Mouse (Mus musculus) MEL (cell line): Measurements from ENCODE around the gene Tjp2.
A peak's percentile ranks its signal among the peaks of the same experiment; 100 is the strongest.

Source experiments
- BHLHE40 ChIP-seq: IDR thresholded peaks from 2 replicates; pipeline ENCODE4 v1.6.1; 2012; ENCODE audit warnings: low read depth, mild to moderate bottlenecking, inconsistent platforms, low read length, improper control_type of control experiment, borderline replicate concordance
- CTCF ChIP-seq, 3 experiments: IDR thresholded peaks in 2 of 3; conservative IDR thresholded peaks in 1 of 3; 2 replicates each; pipeline ENCODE4 v1.5.1; 2011 to 2012; ENCODE audit warnings: low read length in 3 of 3, low read depth in 2 of 3, mild to moderate bottlenecking in 2 of 3, improper control_type of control experiment in 1 of 3, inconsistent platforms in 1 of 3, mixed read lengths in 1 of 3, moderate library complexity in 1 of 3; ENCODE audit not compliant: control insufficient read depth in 1 of 3, insufficient read depth in 1 of 3, poor library complexity in 1 of 3, severe bottlenecking in 1 of 3
- EP300 ChIP-seq, 2 experiments: IDR thresholded peaks; 2 replicates each; pipeline ENCODE4 v1.6.1; 2011; ENCODE audit warnings: improper control_type of control experiment in 2 of 2, low read length in 2 of 2, low read depth in 1 of 2, mild to moderate bottlenecking in 1 of 2
- GABPA ChIP-seq: IDR thresholded peaks from 2 replicates; pipeline ENCODE4 v1.6.1; 2012; ENCODE audit warnings: low read depth, mild to moderate bottlenecking, inconsistent platforms, low read length, improper control_type of control experiment, moderate library complexity
- MAZ ChIP-seq: IDR thresholded peaks from 2 replicates; pipeline ENCODE4 v1.6.1; 2012; ENCODE audit warnings: low read depth, mild to moderate bottlenecking, inconsistent platforms, low read length, improper control_type of control experiment
- MYC ChIP-seq: IDR thresholded peaks from 2 replicates; pipeline ENCODE4 v1.6.1; 2011; ENCODE audit warnings: low read depth, mild to moderate bottlenecking, low read length, improper control_type of control experiment, moderate library complexity
- NRF1 ChIP-seq: IDR thresholded peaks from 2 replicates; pipeline ENCODE4 v1.6.1; 2014; ENCODE audit warnings: low read depth, mild to moderate bottlenecking, inconsistent platforms, low read length, improper control_type of control experiment, moderate library complexity; ENCODE audit not compliant: poor library complexity, insufficient read depth, severe bottlenecking
- POLR2A ChIP-seq, 2 experiments: IDR thresholded peaks; 2 replicates each; pipeline ENCODE4 v1.6.1; 2011 to 2012; ENCODE audit warnings: low read length in 2 of 2, mild to moderate bottlenecking in 2 of 2, control low read depth in 1 of 2, improper control_type of control experiment in 1 of 2, low read depth in 1 of 2, moderate library complexity in 1 of 2; ENCODE audit not compliant: control insufficient read depth in 1 of 2, insufficient read depth in 1 of 2, poor library complexity in 1 of 2
- RCOR1 ChIP-seq: IDR thresholded peaks from 2 replicates; pipeline ENCODE4 v1.6.1; 2012; ENCODE audit warnings: low read depth, mild to moderate bottlenecking, inconsistent platforms, low read length, improper control_type of control experiment
- UBTF ChIP-seq: IDR thresholded peaks from 2 replicates; pipeline ENCODE4 v1.6.1; 2012; ENCODE audit warnings: low read depth, mild to moderate bottlenecking, inconsistent platforms, low read length, improper control_type of control experiment, moderate library complexity, borderline replicate concordance; ENCODE audit not compliant: insufficient read depth
- USF2 ChIP-seq, 2 experiments: IDR thresholded peaks; 2 replicates each; pipeline ENCODE4 v1.6.1; 2011 to 2012; ENCODE audit warnings: improper control_type of control experiment in 2 of 2, low read length in 2 of 2, borderline replicate concordance in 1 of 2, inconsistent platforms in 1 of 2, low read depth in 1 of 2, mild to moderate bottlenecking in 1 of 2; ENCODE audit not compliant: insufficient read depth in 1 of 2
- ZC3H11A ChIP-seq: IDR thresholded peaks from 2 replicates; pipeline ENCODE4 v1.6.1; 2012; ENCODE audit warnings: low read depth, mild to moderate bottlenecking, inconsistent platforms, low read length, improper control_type of control experiment
- ZKSCAN1 ChIP-seq: IDR thresholded peaks from 2 replicates; pipeline ENCODE4 v1.6.1; 2012; ENCODE audit warnings: low read depth, mild to moderate bottlenecking, inconsistent platforms, low read length, improper control_type of control experiment, moderate library complexity

DNA sequence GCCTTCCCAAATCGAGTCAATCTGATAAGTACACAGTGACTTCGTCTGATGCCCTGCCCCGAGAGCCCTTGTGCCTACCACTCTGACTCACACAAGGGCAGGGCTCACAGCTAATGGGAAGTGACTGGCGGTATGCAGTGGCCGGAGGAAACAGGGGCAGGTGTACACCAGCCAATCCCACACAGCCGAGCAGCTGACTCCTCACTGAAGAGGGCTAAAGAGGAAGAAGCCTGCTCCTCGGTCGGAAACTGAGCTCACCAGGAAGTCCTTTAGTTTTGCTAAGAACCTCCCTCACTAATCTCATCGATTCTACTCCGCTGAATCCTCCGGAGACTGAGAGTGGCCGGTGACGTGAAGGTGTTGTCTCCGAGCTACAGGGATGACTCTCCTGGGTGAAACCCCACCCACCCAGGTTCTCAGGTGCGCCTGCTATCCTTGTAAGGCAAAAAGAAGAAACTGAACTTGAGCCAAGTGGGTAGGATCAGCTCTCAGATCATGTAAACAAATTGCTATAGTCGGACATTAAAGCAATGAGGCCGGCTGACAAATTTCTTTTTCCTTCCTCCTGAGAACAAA lies 58.2 kb downstream of the Tjp2 start:
- TF ChIP-seq ZKSCAN1 (no peak), MAZ (no peak), CTCF (IDR thresholded peaks at IDR 0.05 in 2 of 3, conservative IDR thresholded peaks at IDR 0.05 in 1 of 3; ENCODE audit: control insufficient read depth in 1 of 3, insufficient read depth in 1 of 3, low read depth in 2 of 3, low read length in 3 of 3, poor library complexity in 1 of 3, severe bottlenecking in 1 of 3) (no peak), GABPA (no peak), ZC3H11A (no peak), MYC (no peak), UBTF (no peak), RCOR1 (no peak), BHLHE40 (no peak), POLR2A (IDR thresholded peaks at IDR 0.05; ENCODE audit: control insufficient read depth in 1 of 2, insufficient read depth in 1 of 2, low read depth in 1 of 2, low read length in 2 of 2, poor library complexity in 1 of 2) (no peak), NRF1 (no peak), EP300 (IDR thresholded peaks at IDR 0.05; ENCODE audit: low read depth in 1 of 2, low read length in 2 of 2) (peak; percentile 17 to 30; a peak in 1 of 4 replicates), USF2 (IDR thresholded peaks at IDR 0.05; ENCODE audit: borderline replicate concordance in 1 of 2, insufficient read depth in 1 of 2, low read depth in 1 of 2, low read length in 2 of 2) (no peak)
